Mouse (Mus musculus) spleen, adult 2 months (tissue): ENCODE results near the gene Acacb. TPM values are rescaled to one million over a fixed set of nuclear protein-coding genes. Genes with fewer than 3 reads are reported as not detected.

ENCODE experiments used
- DNase-seq, 2 experiments: peaks; one replicate each; pipeline versions ENCODE4 v3.0.0 to v3.0.0-alpha.2; 2012 to 2021; ENCODE audit warnings: low spot score in 2 of 2, low read depth in 1 of 2
- H3K27ac ChIP-seq: fragments of 200-500 bp; 2 replicates; pipeline ENCODE4 v1.5.1; 2012; ENCODE audit warnings: low read length, inconsistent platforms; ENCODE audit not compliant: insufficient read depth
- H3K27me3 ChIP-seq: fragments of 200-500 bp; 2 replicates; pipeline ENCODE4 v1.6.1; 2012; ENCODE audit warnings: mild to moderate bottlenecking, moderate library complexity, low read length, inconsistent platforms; ENCODE audit not compliant: control insufficient read depth, insufficient read depth
- H3K36me3 ChIP-seq: fragments of 200-500 bp; 2 replicates; pipeline ENCODE4 v1.6.1; 2012; ENCODE audit warnings: mild to moderate bottlenecking, low read length, inconsistent platforms; ENCODE audit not compliant: control insufficient read depth, insufficient read depth
- H3K4me1 ChIP-seq: fragments of 200-500 bp; 2 replicates; pipeline ENCODE4 v1.6.1; 2011; ENCODE audit warnings: inconsistent platforms; ENCODE audit not compliant: control insufficient read depth, insufficient read depth, insufficient read length
- H3K4me3 ChIP-seq: fragments of 200-500 bp; 2 replicates; pipeline ENCODE4 v1.5.1; 2011; ENCODE audit warnings: mild to moderate bottlenecking, inconsistent platforms; ENCODE audit not compliant: insufficient read depth, insufficient read length; ENCODE audit errors: extremely low read depth
- CTCF ChIP-seq: fragments of 200-500 bp; IDR thresholded peaks from 2 replicates; pipeline ENCODE4 v1.5.1; 2011; ENCODE audit warnings: mild to moderate bottlenecking, inconsistent platforms; ENCODE audit not compliant: insufficient read depth, insufficient read length, insufficient replicate concordance; ENCODE audit errors: extremely low read depth
- POLR2A ChIP-seq: fragments of 200-500 bp; IDR thresholded peaks from 2 replicates; pipeline ENCODE4 v1.6.1; 2011; ENCODE audit warnings: low read depth, low read length, inconsistent platforms
- WGBS: fragments of 180-500 bp; shearing (Covaris S2); methylation state at CpG from one replicate; pipeline ENCODE4 v1.1.7; 2018; 5-methylcytosine and 5-hydroxymethylcytosine counted together
- polyA plus RNA-seq: library from polyadenylated mRNA; depleted of rRNA; stranded (reverse); fragments of >200 nt; gene quantifications from 2 replicates; pipeline ENCODE4 v1.2.3, GENCODE M21; 2012

The Acacb gene
- polyA plus RNA-seq, 1 experiment = 9.3 TPM

DNA sequence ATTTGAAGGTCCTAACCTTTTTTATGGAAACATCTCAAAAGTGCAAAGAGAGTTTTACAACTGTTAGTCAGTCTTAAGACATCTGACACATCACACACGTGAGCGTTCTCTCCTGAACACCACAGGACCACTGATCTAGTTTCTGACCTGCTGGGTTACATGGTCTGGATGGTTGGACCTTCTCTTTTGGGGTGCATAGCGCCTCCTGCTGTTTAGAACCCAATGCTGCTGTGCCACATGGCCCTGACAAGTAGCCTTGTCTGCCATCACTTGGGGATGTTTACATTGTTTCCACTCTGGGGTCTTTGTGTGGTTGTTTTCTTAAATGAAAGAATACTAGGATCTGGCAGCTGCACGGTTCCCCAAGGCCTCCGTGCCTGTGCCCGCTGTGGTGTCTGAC lies 33.0 kb upstream of the Acacb start:
- no peak for DNase-seq
- no peak for TF ChIP-seq POLR2A
- no peak for TF ChIP-seq CTCF
- 89% methylated on average over 6 of the region's 6 CpGs for WGBS
- H3K4me1 ChIP-seq = peaks cover 5% of the 10 kb centered on the region; the same call in 1 of the 2 replicates
- H3K27ac ChIP-seq = no peak overlapping the region
- H3K36me3 ChIP-seq = peaks cover 30% of the 10 kb centered on the region
- H3K27me3 ChIP-seq = no peaks in the 10 kb centered on the region
- no peak overlapping the region for H3K4me3 ChIP-seq

DNA sequence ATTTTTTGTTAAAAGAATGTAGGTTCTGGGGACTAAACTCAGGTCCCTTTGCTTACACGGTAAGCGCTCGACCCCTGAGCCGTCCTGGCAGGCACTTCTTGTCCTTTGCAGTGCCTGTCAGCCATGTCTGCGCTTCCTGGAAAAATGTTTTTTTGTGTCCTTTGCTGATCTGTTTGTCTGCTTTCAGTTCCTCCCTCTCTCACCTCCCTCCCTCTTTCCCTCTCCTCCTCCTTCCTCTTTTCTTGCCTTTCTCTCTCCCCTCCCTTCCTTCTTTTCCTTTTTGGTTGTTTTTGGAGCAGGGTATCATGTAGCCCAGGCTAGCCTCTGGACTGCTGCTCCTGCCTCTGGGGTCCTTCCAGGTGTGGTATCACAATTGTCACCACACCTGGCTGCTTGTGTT lies 31.3 kb upstream of the Acacb start:
- TF ChIP-seq CTCF = no peak
- TF ChIP-seq POLR2A = no peak
- H3K27me3 ChIP-seq = no peaks in the 10 kb centered on the region
- H3K27ac ChIP-seq = no peak overlapping the region
- no peak for DNase-seq
- peaks cover 5% of the 10 kb centered on the region; the same call in 1 of the 2 replicates for H3K4me1 ChIP-seq
- H3K36me3 ChIP-seq = peaks cover 21% of the 10 kb centered on the region
- H3K4me3 ChIP-seq = no peak overlapping the region
- 62% methylated on average over 5 of the region's 5 CpGs for WGBS

DNA sequence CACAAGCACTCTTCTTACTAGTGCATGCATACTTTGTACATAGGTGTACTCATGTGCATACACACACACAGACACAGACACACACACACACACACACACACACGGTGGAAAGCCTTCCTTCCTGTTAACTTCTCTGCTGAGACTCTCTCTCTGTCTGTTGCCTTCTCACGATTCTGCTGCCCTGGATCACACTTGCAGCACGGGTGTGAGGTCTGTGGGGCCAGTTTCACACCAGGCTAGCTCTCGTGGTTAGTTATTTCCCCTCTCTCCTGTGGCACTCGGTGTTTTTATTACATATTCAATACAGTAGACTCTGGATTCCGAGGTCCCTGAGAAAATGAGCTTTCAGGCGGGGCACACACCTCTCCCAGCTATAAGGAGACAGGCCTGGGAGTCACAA lies 29.7 kb upstream of the Acacb start:
- Histone ChIP-seq H3K27ac (no peak overlapping the region), H3K4me1 (peaks cover 5% of the 10 kb centered on the region; the same call in 1 of the 2 replicates), H3K4me3 (no peak overlapping the region), H3K36me3 (peaks cover 17% of the 10 kb centered on the region), H3K27me3 (no peaks in the 10 kb centered on the region)
- no peak for DNase-seq
- no peak for TF ChIP-seq POLR2A
- TF ChIP-seq CTCF = no peak
- WGBS = 38% methylated on average over 7 of the region's 7 CpGs

DNA sequence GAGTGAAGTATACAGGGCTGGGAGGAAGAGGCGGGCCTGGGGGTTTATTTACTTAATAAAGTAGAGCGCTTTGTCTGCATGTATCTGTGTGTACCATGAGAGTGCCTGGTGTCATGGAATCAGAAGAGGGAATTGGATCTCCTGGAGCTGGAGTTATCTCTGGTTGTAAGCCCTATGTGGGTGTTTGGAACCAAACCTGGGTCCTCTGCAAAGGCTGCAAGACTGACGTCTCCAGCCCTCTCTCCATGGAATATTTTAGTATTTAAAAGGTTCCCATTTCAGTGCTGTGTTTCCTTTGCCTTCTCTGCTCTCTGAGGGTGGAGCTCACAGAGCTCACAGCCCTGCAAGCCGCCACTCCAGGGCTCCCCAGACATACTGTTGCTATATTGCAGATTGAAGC lies 26.5 kb upstream of the Acacb start:
- no peaks in the 10 kb centered on the region; the same call in 1 of the 2 replicates for H3K4me1 ChIP-seq
- no peak overlapping the region for H3K27ac ChIP-seq
- WGBS = 86% methylated on average over 4 of the region's 4 CpGs
- peaks cover 26% of the 10 kb centered on the region for H3K36me3 ChIP-seq
- H3K4me3 ChIP-seq = no peak overlapping the region
- TF ChIP-seq CTCF (no peak), POLR2A (no peak)
- no peaks in the 10 kb centered on the region for H3K27me3 ChIP-seq
- DNase-seq = no peak

DNA sequence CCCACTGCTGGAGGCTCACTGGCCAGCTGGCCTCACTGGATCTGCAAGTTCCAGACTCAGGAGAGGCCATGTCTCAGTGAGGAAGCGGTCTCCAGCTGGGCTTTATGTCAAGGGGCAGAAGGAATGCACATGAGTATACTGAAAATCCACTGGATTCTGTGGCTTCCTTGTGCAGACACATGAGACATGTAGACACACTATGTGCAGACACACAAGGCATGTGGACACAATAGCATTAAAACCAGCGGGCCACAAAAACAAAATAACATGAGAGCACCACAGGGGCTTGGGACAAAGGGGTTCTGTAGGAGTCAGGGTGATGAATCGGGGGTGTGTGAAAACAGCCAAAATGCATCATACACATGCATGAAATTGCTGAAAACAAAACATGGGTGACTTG lies 20.3 kb upstream of the Acacb start:
- H3K27me3 ChIP-seq = no peaks in the 10 kb centered on the region
- no peak overlapping the region for H3K4me3 ChIP-seq
- TF ChIP-seq POLR2A = no peak
- TF ChIP-seq CTCF = no peak
- DNase-seq = no peak
- 94% methylated on average over 3 of the region's 3 CpGs for WGBS
- peaks cover 16% of the 10 kb centered on the region for H3K36me3 ChIP-seq
- H3K27ac ChIP-seq = no peak overlapping the region
- H3K4me1 ChIP-seq = peaks cover 4% of the 10 kb centered on the region

DNA sequence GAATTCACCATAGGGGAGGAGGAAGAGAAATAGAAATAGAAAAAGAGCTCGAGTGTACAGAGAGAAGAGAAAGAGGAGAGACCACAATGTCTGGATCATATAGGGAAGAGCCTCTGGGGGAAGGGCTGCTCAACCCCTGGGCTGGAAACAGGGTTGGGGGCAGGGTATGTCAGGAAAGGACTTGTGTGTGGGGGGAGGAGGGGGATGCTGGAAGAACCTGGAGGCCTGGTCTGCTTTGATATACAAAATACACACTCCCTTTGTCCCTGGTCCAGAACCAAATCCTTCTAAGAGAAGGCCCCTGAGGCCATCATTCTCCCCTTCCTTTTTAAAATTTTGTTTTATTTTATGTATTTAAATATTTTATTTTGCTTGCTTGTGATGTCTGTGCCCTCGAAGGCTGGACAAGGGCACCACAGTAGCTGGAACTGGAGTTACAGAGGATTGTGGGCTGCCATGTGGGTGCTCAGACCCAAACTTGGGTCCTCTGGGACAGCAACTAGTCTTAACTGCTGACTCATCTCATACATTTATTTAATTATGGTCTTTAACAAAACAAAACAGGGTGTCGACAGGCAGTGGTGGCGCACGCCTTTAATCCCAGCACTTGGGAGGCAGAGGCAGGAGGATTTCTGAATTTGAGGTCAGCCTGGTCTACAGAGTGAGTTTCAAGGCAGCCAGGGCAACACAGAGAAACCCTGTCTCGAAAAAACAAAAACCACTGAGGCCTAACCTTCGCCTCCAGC lies 19.7 kb upstream of the Acacb start:
- TF ChIP-seq CTCF (no peak), POLR2A (no peak)
- Histone ChIP-seq H3K4me3 (peak overlapping the region; percentile 75; the same call in 1 of the 2 replicates), H3K27ac (no peak overlapping the region), H3K36me3 (peaks cover 14% of the 10 kb centered on the region), H3K4me1 (peaks cover 5% of the 10 kb centered on the region), H3K27me3 (no peaks in the 10 kb centered on the region)
- DNase-seq = no peak
- 79% methylated on average over 7 of the region's 7 CpGs for WGBS
